ENCODE assay signal across 10 mouse cellular contexts in the genomic region with DNA sequence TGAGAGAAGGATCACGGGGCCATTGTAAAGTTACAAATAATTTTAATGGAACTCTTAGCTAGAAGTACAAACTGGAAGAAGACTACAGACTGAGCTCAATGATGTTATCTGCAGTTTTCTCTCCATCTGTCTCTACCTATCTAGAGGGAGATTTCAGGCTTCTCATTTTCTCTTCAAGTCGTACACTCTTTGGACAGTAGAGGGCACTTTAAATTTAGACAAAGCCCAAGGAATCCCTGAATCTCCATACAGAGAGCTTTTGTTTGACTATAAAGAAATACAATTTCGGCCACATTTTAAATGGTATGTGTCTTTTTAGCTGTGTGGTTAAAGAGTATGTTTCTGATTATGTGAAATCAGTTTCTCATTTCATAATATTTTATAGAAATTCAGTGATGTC.
DNase-seq lines count a peak whose midpoint lies in the region; ATAC-seq and TF ChIP-seq lines count a peak whose summit lies in the region.
"Had no signal": no experiment of that assay in that cellular context is flagged by ENCODE, and none has a peak within 500 bp of the region (broad histone marks: within the 10 kb centered on the region; RNA-seq: fewer than 3 reads in every experiment).

No protein-coding gene starts in this region.

- intact Hi-C loops in gastrocnemius, adult 2 months (cut with DNase I) = no loop called here

- H3K9ac ChIP-seq in lung, embryonic 16.5 days (ENCODE audit: low read length) = no peak overlapping the region
- H3K9ac ChIP-seq in stomach, postnatal 0 days (ENCODE audit: low read length) = no peak overlapping the region

- peak; percentile 50; the same call in 1 of the 2 replicates for TF ChIP-seq CTCF in gastrocnemius, adult 2 months (IDR thresholded peaks at IDR 0.05)
- TF ChIP-seq CTCF in stomach, postnatal 0 days (IDR thresholded peaks at IDR 0.05; ENCODE audit: low read depth) = peak; percentile 74

- H3K9me3 ChIP-seq in lung, embryonic 16.5 days (ENCODE audit: control insufficient read depth, low read length) = no peaks in the 10 kb centered on the region
- no peaks in the 10 kb centered on the region for H3K9me3 ChIP-seq in stomach, postnatal 0 days (ENCODE audit: control insufficient read depth, low read length)
- H3K9me3 ChIP-seq: megakaryocyte, embryonic 14.5 days had no signal

- no peaks in the 10 kb centered on the region for H3K36me3 ChIP-seq in lung, embryonic 16.5 days (ENCODE audit: control insufficient read depth, insufficient read depth, low read length)
- no peaks in the 10 kb centered on the region for H3K36me3 ChIP-seq in stomach, postnatal 0 days (ENCODE audit: control insufficient read depth, insufficient read depth, low read length)
- H3K36me3 ChIP-seq: G1E had no signal

- no peak for TF ChIP-seq EP300 in stomach, postnatal 0 days (optimal IDR thresholded peaks at IDR 0.05)

- H3K27ac ChIP-seq in gastrocnemius, adult 2 months = no peak overlapping the region
- H3K27ac ChIP-seq in lung, embryonic 16.5 days (ENCODE audit: low read length) = no peak overlapping the region
- no peak overlapping the region for H3K27ac ChIP-seq in stomach, postnatal 0 days (replicated peaks)

- 0 out of 2 replicates have a peak, but pooled peaks have one; percentile 34 for ATAC-seq in lung, embryonic 16.5 days (ENCODE audit: low read depth)
- no peak for ATAC-seq in stomach, postnatal 0 days (ENCODE audit: low FRiP score, low TSS enrichment)

- peaks cover 8% of the 10 kb centered on the region for H3K4me1 ChIP-seq in lung, embryonic 16.5 days (replicated peaks; ENCODE audit: control insufficient read depth, insufficient read depth, low read length)
- no peaks in the 10 kb centered on the region for H3K4me1 ChIP-seq in stomach, postnatal 0 days (replicated peaks; ENCODE audit: control insufficient read depth, insufficient read depth)
- H3K4me1 ChIP-seq: megakaryocyte, embryonic 14.5 days had no signal

- H3K4me3 ChIP-seq in gastrocnemius, adult 2 months = no peak overlapping the region
- no peak overlapping the region for H3K4me3 ChIP-seq in lung, embryonic 16.5 days (ENCODE audit: low read length)
- no peak overlapping the region for H3K4me3 ChIP-seq in stomach, postnatal 0 days (ENCODE audit: low read depth, low read length)
- H3K4me3 ChIP-seq: megakaryocyte, embryonic 14.5 days had no signal

- no peak overlapping the region for H3K4me2 ChIP-seq in lung, embryonic 16.5 days (ENCODE audit: low read depth, low read length)
- no peak overlapping the region for H3K4me2 ChIP-seq in stomach, postnatal 0 days (replicated peaks; ENCODE audit: low read depth)

- 13% methylated on average over 3 of the region's 3 CpGs for WGBS in lung, embryonic 16.5 days
- WGBS in stomach, postnatal 0 days = 11% methylated on average over 3 of the region's 3 CpGs

- DNase-seq in gastrocnemius, adult 2 months = no peak
- no peak for DNase-seq in gastrocnemius, adult 18-20 months (ENCODE audit: low spot score)
- DNase-seq in lung, adult 18-20 months = no peak
- peak; percentile 49 for DNase-seq in forelimb bud, embryonic 11.5 days (ENCODE audit: low read depth, low spot score)
- DNase-seq in stomach, postnatal 0 days (ENCODE audit: low spot score) = no peak
- no peak for DNase-seq in adrenal gland, adult 8-10 months
- no peak for DNase-seq in heart, postnatal 4 days

- no peaks in the 10 kb centered on the region for H3K27me3 ChIP-seq in lung, embryonic 16.5 days (ENCODE audit: control insufficient read depth, insufficient read depth, low read depth, low read length)
- H3K27me3 ChIP-seq in stomach, postnatal 0 days (ENCODE audit: control insufficient read depth, insufficient read depth, low read length) = no peaks in the 10 kb centered on the region
